Mouse (Mus musculus): ENCODE measurements at regions not wholly inside any gene's neighbourhood (a gene's known extent, or its start where the extent isn't known, plus 50 kb on each side); places are given as distances from the start of the nearest gene placed in this dataset.

DNA sequence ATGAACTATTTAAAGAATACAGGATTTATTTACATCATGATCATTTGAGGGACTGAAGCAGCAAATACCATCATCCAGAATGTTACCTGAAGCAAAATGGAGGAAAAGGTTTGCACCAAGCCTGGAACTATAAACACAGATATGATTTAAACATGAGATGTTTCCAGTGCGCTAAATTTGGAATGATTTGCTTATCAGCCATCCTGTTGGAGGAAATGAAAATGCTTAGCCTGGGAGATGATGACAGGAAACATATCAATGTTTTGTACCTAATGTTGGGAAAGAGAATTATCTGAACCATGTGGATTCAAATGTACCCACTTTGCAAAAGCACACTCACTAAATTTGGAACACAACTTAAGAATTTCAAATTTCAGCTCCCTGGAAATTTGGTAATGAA is 149.3 kb downstream of the Adgra3 start:
- DNase-seq: no peak

DNA sequence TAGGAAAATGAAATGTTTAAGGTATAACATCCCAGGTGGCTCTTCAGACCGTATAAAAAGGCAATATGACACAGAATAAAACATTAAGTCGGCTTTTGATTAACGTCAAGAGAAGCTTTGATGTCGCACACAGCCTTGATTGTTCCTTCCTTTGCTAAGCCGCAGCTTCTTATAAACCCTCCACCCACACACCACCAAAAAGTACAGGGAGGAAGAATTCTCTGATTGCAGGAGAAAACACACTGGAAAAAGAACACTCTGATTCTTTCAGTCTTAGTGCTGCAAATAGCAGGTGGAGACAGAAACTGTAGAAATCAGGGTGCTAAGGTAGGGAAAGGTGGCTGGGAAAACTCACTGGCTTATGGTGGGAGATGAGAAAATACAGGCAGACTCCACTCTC is 162.7 kb downstream of the Adgra3 start:
- DNase-seq: no peak

DNA sequence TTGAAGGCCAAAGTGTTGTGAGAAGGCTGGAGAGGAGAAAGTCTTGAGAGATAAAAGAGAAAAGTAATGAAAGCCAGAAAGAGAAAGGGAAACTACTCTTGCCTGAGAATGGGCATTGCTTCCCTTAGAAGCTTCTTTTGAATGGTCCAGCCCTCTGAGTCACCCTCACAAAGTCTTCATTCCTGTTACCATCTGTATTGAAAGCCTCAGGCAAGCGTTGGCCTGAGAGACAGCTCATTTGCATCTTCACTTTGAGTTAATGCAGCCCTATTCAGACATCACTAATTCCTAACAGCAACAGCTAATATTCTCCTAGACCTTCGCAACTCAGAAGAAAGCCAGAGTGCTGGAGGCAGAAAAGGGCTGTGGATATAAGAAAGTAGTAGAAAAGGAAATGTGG is 178.4 kb downstream of the Adgra3 start:
- no peak for DNase-seq

DNA sequence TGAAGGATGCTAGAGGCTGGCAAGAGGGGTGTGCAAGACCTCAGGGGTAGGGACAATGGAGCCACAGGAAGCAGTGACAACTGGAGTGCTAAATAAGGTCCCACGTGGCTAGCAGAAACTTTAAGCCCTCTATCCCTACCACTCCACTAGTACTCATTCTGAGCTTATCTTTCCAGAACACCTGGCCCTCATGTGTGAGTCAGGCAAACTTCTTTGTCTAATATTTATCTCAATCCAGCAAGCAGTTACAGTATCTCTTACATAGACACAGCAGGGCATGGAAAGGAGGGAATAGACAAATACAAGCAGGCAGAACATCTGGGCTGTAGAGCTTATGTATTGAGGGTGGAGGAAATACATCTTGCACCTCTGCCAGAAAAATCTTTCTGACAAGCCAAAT is 182.6 kb downstream of the Adgra3 start:
- DNase-seq: no peak

DNA sequence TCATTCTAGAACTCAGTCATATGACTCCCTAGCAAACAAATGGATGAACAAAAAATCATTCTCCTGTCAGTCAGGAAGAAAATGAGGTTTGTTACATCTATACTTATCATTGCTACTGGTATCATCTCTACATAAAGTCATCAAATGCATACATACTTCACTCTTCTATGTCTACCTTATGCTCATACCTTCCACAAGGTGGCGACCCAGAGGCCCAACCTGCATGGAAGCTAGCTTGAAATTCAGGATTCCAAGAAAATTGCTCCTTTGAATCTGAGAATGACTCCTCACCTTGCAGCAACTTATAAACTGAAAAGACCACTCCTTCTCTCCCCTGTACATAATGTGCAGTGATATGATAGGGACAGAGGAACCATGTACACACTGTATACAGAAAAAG is 201.6 kb downstream of the Adgra3 start:
- DNase-seq: no peak

DNA sequence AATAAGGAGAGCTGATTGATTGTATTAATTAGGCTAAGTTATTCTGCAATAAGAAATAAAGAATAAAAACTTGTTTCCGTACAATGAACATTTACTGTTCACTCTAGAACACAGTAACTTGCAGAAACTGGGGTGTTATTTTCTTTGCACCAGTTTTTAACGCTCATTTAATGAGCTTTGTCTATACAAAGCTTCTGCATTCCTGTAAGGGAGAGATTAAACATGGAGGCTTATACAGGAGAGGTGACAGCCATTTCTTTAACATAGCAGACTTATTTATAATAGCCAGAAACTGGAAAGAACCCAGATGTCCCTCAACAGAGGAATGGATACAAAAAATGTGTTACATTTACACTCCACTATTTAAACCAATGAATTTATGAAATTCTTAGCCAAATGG is 202.8 kb downstream of the Adgra3 start:
- no peak for DNase-seq

DNA sequence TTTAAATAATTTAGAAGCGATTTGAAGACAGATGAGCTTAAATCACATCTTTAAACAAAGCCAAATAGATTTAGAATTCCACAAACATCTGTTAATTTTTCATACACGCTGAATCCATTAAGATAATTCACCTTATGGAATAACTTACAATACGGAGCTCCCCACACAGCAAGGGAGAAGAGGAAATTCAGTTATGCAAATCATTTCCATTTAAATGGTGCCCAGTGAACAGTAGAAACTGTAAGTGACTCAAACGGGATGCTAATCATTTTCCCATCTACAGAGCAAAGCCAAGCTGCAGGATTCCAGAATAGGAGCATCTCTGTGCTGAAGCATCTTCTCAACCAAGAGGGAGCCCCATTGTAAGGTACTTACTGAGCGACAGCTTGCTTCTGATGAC is 210.1 kb downstream of the Adgra3 start:
- no peak for DNase-seq

DNA sequence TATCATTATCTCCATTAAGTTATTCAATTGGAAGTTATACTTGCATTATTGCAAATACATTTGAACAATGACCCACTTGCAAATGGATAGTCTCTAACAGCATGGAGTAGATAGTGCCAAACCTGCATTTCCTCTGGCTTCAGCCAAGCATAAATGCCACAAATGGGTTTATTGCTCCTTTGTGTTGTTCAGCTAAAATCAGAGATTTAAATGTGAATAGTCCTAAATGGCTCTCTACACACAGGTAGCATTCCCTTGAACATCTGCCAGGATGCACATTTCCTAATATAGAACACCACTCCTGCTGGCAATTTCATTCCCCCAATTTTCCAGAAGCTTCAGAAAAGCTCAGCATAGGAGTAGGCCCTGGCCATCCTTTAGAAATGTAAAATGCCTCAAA is 210.6 kb downstream of the Adgra3 start:
- DNase-seq: peak; percentile 76

DNA sequence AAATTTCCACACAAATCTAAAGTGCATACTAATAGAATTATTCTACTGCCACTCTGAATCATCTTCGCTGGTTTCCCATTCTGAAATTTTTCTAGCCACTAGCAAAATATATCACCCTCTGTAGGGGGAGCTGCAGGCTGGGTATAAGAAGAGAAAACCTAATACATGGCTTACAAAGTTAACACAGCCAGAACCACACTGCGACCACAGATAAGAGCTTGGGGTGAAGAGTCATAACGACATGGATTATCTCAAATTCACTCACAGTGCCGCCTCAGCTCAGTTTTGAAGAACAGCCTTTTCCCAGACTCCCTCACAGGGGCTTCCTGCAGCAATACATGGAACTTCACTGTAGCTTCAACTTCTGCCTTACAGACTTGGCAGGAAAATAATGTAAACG is 240.0 kb downstream of the Adgra3 start:
- no peak for DNase-seq

DNA sequence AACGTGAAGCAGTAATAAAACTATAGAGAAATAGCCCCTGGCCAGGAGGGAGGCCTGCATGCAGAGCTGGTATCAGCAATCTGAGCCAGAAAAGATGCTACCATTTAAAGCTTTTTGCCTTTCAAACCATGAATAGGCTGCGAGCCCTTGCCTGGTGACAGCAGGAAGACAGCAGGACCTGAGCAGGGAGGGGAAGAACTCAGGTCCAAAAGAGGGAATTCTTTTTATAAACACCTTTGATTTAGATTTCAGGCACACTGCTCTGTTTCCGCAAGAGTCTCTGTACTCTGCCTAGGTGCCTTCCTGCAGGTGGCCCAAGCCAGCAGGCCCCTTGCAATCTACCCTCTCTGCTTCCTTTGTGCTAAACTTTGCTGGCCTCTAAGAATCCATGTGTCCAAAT is 242.1 kb downstream of the Adgra3 start:
- DNase-seq: peak; percentile 89

DNA sequence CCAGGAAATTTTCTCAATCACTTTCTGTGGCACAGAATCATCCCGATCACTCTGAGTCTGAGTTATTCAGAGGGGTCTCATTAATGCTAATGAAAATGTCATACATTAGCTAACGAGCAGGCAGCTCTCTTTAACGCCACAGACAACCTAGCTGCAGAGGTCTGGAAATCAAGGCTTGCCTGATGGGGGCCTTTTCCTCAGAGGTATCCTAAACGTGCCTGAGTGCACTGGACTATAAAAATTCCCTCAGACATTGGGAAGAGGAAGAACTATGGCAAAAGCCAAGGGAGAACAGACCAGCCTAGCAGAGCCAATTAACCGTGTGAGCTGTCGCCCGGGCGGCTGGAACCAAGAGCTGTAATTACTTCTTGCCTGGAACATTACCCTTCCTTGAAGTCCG is 245.5 kb downstream of the Adgra3 start:
- no peak for DNase-seq

DNA sequence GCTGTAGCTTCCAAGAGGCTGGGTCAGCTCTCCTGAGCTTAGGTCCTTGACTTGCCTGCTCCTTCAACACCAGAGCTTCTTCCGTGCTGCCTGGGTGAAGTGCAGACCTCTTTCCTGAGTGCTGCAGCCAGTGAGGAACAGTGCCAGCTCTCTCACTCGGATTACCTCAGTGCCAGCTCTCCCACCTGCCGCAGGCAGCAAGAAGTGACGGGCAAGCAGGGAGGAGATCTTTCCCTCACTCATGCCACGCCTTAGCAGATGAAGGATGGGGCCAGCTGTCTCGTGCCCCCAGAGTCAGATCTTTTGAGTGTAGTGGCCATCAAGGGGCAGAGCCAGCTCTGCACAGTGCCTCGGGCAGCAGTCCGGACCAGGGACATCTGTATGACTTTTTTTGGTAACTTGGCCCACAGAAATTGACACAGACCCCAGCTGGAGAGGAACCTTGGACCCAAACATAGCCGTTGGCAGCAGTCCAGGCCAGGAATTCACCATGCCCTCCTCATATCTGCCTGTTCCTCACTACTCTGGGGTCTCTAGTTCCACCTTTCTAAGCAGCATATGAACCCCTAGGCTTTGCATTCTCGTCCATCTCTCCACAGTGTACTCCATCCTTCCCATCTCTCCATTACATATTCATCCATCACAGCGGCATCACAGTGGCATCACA is 263.9 kb upstream of the Kcnip4 start:
- peak; percentile 87 for DNase-seq

DNA sequence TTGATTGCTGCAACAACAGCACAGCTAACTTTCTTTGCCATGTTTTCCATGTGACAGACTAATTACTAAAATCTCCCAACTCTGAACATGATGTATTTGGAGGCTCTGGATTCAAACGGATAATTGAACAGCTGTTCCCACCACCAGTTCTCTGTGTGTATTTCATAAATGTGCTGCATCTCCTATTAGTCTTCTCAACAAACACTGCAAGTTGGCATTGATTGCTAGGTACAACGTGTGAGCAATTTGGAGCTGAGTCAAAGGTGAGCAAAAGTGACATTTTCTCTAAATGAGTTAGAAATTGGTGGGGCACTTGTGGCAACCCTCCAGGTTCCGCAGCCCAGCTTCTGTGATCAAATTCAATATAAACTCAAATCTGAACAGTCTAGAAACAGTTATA is 259.0 kb upstream of the Kcnip4 start:
- no peak for DNase-seq

DNA sequence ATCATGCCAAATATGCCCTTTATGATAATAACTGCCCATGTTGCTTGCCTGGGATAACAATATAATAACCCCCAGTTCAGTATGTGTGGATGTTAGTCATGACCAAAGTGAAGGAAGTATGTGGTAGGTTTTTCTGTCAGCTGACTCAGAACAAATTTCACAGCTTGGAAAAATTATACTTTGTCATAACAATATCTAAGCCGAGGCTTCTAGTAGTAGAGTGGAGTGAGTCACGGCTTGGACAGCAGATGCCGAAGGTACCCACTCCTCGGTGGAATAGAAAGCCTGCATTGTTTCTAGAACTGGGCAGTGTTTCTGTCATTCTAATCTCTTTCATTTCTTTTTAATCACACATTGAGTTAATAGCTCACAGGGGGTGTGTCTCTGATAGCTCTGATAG is 236.3 kb upstream of the Kcnip4 start:
- DNase-seq: no peak

DNA sequence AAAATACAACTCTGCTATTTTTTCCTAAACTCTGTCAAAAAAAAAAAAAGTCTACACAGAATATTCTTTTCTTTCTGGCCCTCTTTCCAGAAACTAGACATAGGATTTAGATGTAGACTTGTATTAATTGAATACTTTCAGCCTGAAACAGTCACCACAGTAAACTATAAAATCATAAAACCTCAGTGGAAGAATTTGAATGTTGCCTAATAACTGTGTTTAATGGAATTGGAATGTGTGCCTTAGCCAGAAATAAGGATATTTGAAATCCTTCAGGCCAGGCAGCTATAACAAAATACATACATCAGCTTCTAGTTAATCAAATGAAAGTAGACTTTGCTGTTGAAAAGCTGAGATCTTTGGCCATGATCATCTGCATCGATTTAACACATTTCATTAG is 230.8 kb upstream of the Kcnip4 start:
- no peak for DNase-seq

DNA sequence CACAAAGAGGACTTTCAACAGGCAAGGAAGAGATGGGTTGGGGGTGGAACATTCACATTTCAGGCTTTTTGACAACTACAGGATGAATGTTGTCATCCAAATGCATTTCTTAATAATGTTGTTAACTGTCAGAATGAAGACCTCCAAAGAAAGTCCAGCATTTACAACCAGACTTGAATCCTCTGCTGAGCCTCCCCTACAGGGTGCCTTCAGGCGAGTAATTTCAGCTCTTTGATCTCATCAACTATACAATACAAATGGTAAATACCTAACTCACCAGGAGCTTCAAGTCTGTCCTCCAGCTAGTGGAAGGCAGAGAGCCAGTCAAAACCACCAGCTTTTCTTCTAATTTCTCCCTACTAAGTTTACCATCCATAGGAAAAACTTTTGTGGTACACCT is 187.9 kb upstream of the Kcnip4 start:
- DNase-seq: no peak

DNA sequence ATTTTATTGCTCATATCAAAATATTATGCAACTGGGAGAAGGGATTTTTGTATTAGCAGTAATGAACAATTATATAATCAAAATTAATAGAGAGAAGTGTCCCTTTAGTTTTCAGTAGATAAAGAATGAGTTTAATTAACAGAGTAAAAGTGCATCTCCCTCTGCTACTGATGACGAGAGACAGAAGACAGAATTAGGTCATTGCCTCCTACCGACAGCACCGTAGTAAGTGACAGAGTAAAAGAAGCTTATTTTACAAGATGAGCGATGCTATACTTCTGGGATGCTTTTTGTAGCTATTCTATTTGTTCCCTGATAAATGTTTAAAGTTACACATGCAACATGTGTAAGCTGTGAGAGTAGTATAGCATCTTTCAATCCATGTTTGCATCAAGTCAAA is 157.4 kb upstream of the Kcnip4 start:
- no peak for DNase-seq

DNA sequence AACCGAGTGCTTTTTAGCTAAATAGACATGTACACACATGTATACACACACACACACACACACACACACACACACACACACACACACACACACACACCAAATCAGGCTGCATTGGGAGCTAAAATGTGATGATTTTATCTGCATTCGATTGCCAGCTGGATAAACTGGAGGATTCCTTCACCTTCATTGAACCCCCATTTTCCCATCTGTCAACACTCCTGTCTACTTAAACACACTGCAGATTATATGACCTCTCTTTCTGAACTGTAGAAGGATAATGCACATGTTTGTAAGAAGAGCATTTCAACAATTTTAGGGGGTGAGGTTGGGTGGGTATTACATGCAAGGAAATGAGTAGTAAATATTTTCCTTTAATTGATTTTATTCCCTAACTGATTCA is 156.8 kb upstream of the Kcnip4 start:
- no peak for DNase-seq

DNA sequence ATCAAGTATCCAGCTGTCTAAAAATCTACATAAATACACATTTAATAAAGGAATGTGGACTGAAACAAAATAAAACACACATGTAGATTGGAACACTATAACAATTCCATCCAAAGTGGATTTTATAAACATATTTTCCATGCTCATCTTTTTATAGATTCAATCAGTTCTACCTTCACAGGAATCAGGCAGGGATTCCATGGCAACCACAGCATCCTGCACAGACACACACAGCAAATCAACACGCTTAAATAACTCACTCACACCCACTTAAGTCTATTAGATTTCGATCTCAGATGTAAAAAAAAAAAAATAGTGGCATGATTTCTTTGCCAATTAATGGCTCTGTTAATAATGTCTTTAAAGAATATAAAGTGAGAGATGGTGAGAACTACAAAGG is 151.2 kb upstream of the Kcnip4 start:
- DNase-seq: no peak

DNA sequence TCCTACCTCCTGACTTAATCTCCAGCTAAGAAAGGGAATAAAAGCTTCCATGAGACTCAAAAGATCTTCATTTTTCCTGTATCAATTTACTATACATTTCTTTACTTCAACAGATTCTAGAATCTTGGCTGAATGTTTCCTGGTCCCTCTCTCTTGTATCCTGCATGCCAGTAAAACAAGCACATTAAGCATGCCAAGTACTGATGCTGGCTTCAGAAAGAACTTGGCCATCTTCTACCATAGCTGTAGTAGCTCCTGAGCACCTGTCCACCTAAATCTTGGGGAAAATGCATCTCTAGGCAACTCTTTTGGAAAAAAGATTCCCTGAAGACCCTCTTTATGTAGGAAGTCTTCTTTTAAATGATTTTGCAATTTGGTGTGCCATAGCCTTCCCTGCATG is 140.5 kb upstream of the Kcnip4 start:
- peak; percentile 46 for DNase-seq

DNA sequence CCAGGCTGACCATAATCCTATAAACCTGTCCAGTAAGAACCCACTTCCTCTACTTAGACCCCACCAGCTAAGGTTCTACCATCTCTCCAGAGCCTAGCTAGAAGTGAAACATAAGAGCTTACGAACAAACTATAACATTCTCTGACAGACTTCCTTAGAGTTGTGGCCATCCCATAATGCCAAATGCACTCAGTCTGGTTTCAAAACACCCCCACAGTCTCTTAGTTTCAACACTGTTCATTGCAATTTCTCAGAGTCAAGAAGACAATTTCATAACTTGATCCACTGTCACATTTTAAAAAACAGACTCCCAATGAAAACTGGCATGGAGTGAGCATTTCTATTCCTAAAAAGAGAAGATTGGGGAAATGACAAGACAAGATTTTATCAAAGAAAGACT is 139.2 kb upstream of the Kcnip4 start:
- no peak for DNase-seq

DNA sequence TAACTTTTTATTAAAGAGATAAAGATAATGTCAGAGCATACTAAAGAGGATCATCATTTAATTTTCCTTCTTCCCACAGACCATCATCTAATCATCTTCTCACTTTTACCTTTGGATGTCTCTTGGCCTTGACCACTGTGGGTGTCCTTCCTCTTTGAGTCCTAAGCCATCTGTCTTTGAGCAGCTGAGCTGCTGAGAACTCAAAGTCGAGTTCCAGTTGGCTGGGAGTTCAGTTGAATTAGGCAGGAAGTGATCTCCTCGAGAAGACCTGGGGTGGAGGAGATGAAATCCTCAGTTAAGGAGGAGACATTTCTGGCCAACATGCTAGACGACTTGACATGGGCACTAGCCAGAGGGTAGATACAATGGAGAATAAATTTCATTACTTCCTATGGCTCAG is 137.4 kb upstream of the Kcnip4 start:
- peak; percentile 83 for DNase-seq

DNA sequence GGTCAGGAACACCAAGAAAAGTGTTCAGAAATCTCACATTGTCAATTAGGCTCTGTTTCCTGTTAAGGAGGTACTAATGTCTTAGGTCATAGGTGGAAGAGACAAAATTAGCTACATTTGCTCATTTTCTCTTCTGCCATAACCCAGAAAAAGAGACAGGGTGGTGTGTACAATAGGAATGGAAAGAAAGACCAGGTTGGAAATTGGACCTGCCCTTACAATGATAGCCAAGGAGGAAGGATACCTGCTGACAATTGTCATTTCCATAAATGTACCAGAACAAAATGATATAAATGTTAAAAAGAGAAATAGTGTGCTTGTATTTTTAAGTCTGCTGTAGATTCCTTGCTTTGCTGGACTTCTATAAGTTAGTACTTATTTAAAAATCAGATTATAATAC is 135.9 kb upstream of the Kcnip4 start:
- peak; percentile 15 for DNase-seq

DNA sequence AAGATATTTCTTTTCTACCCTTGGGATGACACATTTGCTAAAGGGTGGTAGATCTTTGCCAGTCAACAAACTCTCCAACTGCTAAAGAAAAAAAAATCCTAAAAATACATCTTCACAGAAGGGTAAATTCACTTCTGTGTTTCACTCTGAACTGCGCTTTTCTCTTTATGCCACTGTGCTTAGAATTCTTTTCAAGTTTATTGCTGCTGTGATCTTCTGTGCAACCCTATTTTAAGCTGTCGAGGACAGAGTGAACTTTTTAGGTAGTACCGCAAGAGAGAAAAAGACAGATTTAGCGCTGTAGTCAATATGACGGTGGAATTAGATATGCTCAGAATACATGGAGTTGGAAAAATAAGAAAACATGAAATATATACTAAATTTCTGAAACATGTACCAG is 126.2 kb upstream of the Kcnip4 start:
- DNase-seq: no peak

DNA sequence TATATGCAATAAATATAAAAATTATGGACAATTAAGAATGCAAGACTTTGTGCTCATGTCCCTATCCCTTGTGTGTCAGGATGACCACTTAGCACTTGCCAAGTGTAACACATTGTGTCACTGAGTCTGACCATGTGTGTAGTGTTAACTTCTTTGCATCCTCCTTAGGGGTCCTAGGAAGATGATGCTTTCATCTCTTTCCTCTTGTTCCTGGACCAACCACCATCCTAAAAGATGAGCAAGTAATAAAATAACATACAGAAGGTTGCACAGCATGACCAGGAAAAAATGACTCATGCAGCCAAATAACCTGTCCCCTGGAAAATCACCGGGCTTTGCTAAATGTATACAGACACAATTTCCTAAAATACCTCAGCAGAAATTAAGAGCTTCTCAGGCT is 121.1 kb upstream of the Kcnip4 start:
- peak; percentile 88 for DNase-seq

DNA sequence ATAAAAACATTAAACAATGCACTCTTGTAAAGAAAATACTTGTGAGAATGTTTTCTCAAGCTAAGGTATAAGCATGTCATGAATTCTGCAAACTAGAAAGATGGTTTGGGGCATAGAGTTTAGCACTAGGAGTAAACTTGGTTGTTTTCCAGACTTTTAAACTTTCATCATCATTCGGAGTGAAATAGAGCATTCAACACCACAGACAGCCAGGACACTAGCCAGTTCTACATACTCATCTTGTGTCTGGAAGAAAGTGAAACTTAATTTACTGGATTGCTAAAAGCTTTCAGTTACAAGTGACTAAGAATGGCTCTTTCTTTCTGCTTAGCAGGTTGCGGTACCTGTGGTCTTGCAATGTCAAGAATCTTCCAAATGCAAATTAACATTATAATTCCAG is 119.9 kb upstream of the Kcnip4 start:
- no peak for DNase-seq
